Mouse (Mus musculus): ENCODE measurements around the gene Vps13d.

Vps13d gene

GRCm38 (mm10) chr4:145037631-145038416 is 157.0 kb downstream of the Vps13d start:
- DNase-seq (ENCODE audit: low spot score in 2 of 2), result no peak

- DNase-seq (ENCODE audit: low spot score in 2 of 2), result no peak
Observed at GRCm38 (mm10) chr4:145037006-145037405, 157.8 kb downstream of the Vps13d start.

GRCm38 (mm10) chr4:145035450-145035849 is 159.4 kb downstream of the Vps13d start:
- no peak for DNase-seq (ENCODE audit: low spot score in 2 of 2)

- no peak for DNase-seq (ENCODE audit: low spot score in 2 of 2)
Observed at GRCm38 (mm10) chr4:145034506-145035243, 160.1 kb downstream of the Vps13d start.

GRCm38 (mm10) chr4:145033392-145033791 is 161.4 kb downstream of the Vps13d start:
- DNase-seq (ENCODE audit: low spot score in 2 of 2), result no peak

- no peak for DNase-seq (ENCODE audit: low spot score in 2 of 2)
Observed at GRCm38 (mm10) chr4:145032637-145033036, 162.2 kb downstream of the Vps13d start.

GRCm38 (mm10) chr4:145031510-145031909 is 163.3 kb downstream of the Vps13d start:
- DNase-seq (ENCODE audit: low spot score in 2 of 2), result no peak

GRCm38 (mm10) chr4:145026449-145026851 is 168.4 kb downstream of the Vps13d start:
- DNase-seq (ENCODE audit: low spot score in 2 of 2), result no peak

GRCm38 (mm10) chr4:145025409-145025762 is 169.4 kb downstream of the Vps13d start:
- peak; percentile 61 for DNase-seq (ENCODE audit: low spot score in 2 of 2)

GRCm38 (mm10) chr4:145024694-145025408 is 170.0 kb downstream of the Vps13d start:
- DNase-seq (ENCODE audit: low spot score in 2 of 2), result no peak

- no peak for DNase-seq (ENCODE audit: low spot score in 2 of 2)
Observed at GRCm38 (mm10) chr4:145023911-145024310, 170.9 kb downstream of the Vps13d start.

- DNase-seq (ENCODE audit: low spot score in 2 of 2), result no peak
Observed at GRCm38 (mm10) chr4:145022815-145023214, 172.0 kb downstream of the Vps13d start.

- DNase-seq (ENCODE audit: low spot score in 2 of 2), result no peak
Observed at GRCm38 (mm10) chr4:145022211-145022610, 172.6 kb downstream of the Vps13d start.

- no peak for DNase-seq (ENCODE audit: low spot score in 2 of 2)
Observed at GRCm38 (mm10) chr4:145020383-145020782, 174.4 kb downstream of the Vps13d start.

- no peak for DNase-seq (ENCODE audit: low spot score in 2 of 2)
Observed at GRCm38 (mm10) chr4:145019121-145019714, 175.6 kb downstream of the Vps13d start.

- peak; percentile 57 to 69 for DNase-seq (ENCODE audit: low spot score in 2 of 2)
Observed at GRCm38 (mm10) chr4:145017745-145018144, 177.1 kb downstream of the Vps13d start.

- no peak for DNase-seq (ENCODE audit: low spot score in 2 of 2)
Observed at GRCm38 (mm10) chr4:145016669-145017068, 178.1 kb downstream of the Vps13d start.

- DNase-seq (ENCODE audit: low spot score in 2 of 2), result no peak
Observed at GRCm38 (mm10) chr4:145014632-145014960, 180.2 kb downstream of the Vps13d start.

- no peak for DNase-seq (ENCODE audit: low spot score in 2 of 2)
Observed at GRCm38 (mm10) chr4:145013760-145014631, 180.8 kb downstream of the Vps13d start.

- DNase-seq (ENCODE audit: low spot score in 2 of 2), result peak in 1 of 2 experiments; percentile 29
Observed at GRCm38 (mm10) chr4:145013187-145013586, 181.6 kb downstream of the Vps13d start.

- DNase-seq (ENCODE audit: low spot score in 2 of 2), result no peak
Observed at GRCm38 (mm10) chr4:145011156-145011555, 183.6 kb downstream of the Vps13d start.
